Mouse (Mus musculus): Measurements from ENCODE around the gene Trim17.

The Trim17 gene

DNA sequence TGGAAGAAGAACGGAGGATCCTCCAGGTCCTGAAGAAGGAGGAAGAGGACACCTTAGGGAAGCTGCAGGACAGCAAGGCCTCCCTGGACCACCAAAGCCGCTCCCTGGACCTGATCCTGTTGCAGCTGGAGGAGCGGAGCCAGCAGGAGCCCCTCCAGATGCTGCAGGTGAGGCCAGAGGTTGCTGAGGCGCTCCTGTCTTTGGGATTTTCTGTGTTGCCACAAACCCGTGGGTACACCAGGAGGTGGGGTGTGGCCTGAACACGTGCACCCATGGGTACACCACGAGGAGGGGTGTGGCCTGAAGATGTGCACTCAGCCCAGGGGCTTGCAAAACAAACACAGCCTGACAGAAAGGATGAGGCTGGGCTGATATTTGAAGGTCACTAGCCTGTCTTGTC, 14.1 kb downstream of the Trim17 start:
- DNase-seq (ENCODE audit: low spot score in 2 of 2): no peak

DNA sequence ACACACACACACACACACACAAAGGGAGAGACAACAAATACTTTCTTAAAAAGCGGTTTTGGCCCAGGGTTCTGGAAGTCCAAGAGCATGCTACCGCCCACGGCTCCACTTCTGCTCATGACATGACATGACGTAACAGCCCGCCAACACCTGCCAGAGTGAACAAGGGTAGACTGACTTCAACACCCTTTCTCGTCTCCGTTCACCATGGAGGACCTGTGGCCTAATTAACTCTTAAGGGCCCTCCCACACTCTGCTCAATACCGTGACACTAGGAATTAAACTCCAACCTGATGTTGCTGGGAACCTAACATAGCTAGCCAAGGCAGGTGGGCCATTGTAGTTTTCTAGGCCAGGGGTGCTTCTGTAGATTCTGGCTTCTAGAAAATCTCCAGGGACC, 14.5 kb downstream of the Trim17 start:
- no peak for DNase-seq (ENCODE audit: low spot score in 2 of 2)

GRCm38 (mm10) chr11:58969659-58970058, 15.2 kb downstream of the Trim17 start:
- no peak for DNase-seq (ENCODE audit: low spot score in 2 of 2)

- no peak for DNase-seq (ENCODE audit: low spot score in 2 of 2)
These were observed 16.5 kb downstream of the Trim17 start for GRCm38 (mm10) chr11:58970831-58971530.

- no peak for DNase-seq (ENCODE audit: low spot score in 2 of 2)
These were observed 17.3 kb downstream of the Trim17 start for GRCm38 (mm10) chr11:58971796-58972195.

DNA sequence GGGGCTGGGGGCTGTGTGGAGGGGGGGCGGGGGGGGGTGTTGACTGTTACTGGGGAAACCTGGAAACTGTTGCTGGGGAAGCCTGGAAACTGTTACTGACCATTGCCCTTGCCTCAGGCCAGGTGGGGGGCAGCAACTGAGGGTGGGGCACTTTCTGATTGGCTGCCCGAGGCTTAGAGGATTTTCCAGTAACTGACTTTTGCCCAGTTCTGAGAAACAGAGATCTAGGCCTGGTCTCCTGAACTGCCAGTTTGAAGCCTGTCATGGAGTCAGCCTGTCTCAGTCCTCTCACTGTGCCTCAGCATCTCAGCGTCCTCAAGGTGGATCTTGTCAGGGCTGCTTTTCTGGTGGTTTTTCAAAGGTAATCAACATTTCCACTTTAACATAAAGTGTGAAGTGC, 19.9 kb downstream of the Trim17 start:
- DNase-seq (ENCODE audit: low spot score in 2 of 2): no peak

DNA sequence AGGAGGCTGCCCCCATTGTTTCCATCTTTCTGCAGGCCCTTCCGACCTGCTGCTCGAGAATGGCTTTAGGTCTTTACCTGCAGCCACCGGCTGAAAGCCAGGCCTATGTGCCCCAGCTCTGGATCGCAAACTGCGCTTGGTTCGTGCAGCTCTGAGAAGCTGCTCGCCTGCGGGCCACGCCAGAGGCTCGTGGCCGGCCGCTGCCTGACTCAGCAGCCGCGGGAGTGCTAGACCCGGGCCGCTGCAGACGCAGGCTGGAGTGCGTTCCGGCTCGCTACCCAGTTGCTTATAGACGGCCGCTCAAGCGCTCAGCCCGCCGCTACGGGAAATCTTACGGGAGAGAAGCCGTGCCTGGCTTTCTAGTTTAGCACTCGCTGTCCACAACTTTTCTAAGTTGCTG, 22.7 kb downstream of the Trim17 start:
- DNase-seq (ENCODE audit: low spot score in 2 of 2): no peak

GRCm38 (mm10) chr11:58977607-58978026, 23.1 kb downstream of the Trim17 start:
- DNase-seq (ENCODE audit: low spot score in 2 of 2): peak in 1 of 2 experiments; percentile 39

GRCm38 (mm10) chr11:58978027-58978705, 23.7 kb downstream of the Trim17 start, which contains the start of gene Trim11:
Gene Trim11 (plus strand): TSS chr11:58978093.
- peak; percentile 33 to 61 for DNase-seq (ENCODE audit: low spot score in 2 of 2)

DNA sequence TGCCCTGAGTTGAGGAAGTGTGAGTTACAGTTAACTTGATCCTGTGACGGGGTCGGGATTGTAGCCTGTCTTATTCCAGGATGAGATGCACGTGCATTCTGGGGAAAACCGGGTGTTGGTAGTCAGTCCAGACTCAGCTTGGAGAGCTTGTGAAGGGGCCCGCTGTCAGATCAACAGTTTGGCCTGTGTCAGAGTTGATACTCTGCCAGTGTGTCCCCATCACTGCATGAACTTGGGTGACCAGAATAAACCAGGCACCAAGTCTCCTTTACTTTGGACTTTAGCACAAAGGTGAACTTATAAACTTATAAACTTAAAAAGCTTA, 24.2 kb downstream of the Trim17 start:
- no peak for DNase-seq (ENCODE audit: low spot score in 2 of 2)

DNA sequence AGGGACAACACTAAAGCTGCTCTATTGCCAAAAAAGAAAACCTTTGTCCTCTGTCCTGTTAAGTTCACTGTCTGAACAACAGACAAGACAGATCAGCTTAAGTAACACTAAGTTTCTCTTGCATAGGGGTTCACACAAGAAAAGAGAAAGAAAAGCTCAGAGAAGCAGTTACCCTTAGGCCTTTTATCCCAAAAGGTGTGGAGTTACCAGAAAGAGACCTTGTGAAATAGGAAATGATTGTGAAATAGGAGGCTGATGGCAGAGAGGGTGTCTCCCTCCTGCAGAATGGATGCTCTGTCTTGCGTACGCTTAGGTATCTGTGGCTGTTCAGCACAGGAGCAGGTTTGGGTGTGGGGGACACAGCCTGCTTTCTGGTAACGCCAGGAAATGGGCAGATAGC, 24.7 kb downstream of the Trim17 start:
- no peak for DNase-seq (ENCODE audit: low spot score in 2 of 2)

DNA sequence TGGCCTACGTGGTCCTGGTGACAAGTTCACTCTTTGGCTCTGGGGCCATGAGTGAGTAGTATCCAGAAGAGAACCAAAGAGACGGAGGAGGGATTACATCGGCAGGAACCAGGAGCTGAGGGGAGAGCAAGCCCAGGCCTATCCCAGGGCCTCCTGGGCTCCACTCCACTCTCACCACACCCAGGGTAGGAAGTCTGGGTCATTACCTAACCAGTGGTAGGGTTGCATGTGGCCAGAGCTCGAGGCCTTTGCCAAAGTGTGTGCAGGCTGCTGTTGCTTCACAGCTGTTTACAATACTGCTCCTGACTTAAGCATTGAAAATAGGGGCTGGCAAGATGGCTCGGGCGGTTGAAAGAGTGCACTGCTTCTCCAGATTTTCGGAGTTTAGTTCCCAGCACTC, 25.2 kb downstream of the Trim17 start:
- DNase-seq (ENCODE audit: low spot score in 2 of 2): peak; percentile 32 to 73

- DNase-seq (ENCODE audit: low spot score in 2 of 2): no peak
These were observed 26.0 kb downstream of the Trim17 start for GRCm38 (mm10) chr11:58980381-58980990.

GRCm38 (mm10) chr11:58981541-58982447, 27.3 kb downstream of the Trim17 start:
- peak in 1 of 2 experiments; percentile 34 for DNase-seq (ENCODE audit: low spot score in 2 of 2)

GRCm38 (mm10) chr11:58982471-58983097, 28.1 kb downstream of the Trim17 start:
- no peak for DNase-seq (ENCODE audit: low spot score in 2 of 2)

DNA sequence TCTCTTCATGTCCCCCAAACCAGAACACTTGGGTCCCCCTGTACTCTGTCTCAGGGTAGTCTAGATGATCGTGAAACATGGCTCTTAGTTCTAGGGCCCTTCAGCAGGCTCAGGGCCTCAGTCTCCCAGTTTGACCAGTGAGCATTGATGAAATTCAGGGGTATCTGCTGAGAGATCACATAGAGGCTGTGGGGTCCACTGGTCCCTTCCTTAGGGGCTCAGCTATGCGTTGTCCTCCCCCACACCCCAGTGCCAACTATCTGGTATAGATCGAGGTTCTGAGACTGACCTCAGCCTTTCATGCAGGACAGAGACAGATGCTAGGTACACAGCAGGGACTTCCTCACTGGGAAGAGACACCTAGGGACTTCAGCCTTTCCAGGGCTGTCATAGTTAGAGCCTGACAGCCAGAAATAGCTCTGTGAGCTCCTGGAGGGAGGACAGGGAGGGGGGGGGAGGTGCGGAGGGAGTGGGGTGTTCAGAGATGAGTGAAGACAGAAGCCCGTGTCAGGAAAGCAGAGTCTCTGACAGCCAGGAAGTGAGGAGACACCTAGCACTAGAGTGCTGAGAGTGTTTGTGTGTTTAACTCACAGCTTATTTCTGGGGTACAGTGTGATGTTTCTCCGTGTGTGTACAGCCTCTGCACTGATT, 29.3 kb downstream of the Trim17 start:
- no peak for DNase-seq (ENCODE audit: low spot score in 2 of 2)

GRCm38 (mm10) chr11:58984657-58985056, 30.2 kb downstream of the Trim17 start:
- no peak for DNase-seq (ENCODE audit: low spot score in 2 of 2)

DNA sequence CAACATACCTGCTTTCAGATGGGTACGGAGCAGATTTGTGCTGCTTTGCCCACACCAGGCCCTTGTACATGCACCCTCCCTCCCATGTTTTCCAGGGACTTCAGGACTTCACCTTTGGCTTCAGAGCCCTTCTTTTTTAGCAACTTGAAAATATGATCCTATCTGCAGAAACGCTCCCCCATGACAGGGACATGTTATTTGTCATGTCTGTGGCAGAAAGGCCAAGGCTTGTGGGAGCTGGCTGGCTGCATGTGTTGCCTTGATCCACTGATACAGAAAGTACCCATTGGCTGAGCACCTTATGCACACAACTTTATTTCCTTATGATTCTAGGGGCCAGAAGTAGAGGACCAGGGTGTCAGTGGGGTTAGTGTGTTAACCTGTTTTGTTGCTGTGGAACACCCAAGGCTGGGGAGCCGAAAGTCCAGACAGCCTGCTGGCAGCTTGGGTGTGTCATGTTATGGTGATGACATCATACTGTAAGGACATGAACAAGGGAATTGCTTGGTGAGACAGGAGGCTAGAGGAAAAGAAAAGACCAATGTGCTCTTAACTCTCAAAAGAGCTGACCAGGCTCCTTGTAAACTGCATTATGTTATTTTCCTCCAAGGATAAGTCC, 30.9 kb downstream of the Trim17 start:
- DNase-seq (ENCODE audit: low spot score in 2 of 2): no peak

GRCm38 (mm10) chr11:58989166-58989565, 34.7 kb downstream of the Trim17 start:
- no peak for DNase-seq (ENCODE audit: low spot score in 2 of 2)

DNA sequence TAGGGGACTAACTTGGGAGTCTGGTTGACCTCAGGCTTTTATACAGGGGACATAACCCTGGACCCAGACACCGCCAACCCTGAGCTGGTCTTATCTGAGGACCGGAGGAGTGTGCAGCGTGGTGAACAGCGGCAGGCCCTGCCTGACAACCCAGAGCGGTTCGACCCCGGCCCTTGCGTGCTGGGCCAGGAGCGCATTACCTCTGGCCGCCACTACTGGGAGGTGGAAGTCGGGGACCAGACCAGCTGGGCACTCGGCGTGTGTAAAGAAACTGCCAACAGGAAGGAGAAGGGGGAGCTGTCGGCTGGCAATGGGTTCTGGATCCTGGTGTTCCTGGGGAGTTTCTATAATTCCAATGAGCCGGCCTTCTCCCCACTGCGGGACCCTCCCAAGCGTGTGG, 35.7 kb downstream of the Trim17 start:
- DNase-seq (ENCODE audit: low spot score in 2 of 2): no peak

DNA sequence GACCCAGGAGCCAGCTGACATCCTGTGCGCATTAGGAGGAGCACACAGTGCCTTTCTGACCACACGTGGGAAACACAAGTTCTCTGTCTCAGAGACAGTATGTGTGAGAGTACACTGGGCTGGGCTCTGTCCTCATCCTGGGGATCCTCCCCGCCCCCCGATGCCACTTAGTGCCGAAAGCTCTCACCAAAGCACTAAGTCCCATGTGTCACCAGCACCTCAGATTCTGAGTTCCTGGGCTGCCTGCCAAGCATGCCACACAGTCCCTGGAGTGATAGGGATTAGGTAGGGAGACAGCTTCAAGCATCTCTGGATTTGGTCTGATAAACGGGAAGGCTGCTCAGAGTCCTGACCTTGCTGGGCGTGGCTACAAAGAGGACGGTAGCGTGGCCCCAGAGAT, 36.3 kb downstream of the Trim17 start:
- DNase-seq (ENCODE audit: low spot score in 2 of 2): no peak

Data from urinary bladder, adult 18-20 months (tissue).